In the genomic region with DNA sequence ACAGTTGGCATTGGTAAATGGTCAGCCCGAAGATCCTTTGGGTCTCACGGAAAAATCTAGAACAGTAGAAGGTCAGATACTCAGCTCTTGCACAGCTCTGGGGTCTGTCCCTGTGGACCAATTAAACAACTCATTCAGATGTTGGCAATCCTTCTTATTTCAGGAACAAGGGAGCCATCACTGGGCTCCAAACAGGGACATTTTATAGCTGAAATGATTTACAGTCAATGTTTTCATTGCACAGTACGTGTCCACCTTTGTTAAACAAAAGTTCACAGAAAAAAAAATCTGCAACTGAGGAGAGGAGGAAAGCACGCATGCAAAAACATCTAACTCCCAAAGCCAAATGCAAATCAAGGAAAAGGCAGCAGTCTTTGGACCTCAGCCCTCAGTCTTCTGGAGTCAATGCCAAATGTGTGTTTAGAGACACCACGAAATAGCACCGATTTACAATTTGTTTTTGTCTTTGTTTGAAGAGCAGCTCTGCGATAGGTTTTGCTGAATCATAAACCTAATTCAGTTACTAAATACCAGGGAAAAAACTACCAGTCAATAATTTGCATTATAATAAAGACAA, we compare ENCODE assay signal across 14 mouse cellular contexts.
A peak's percentile ranks its signal among the peaks of the same experiment; 100 is the strongest.
DNase-seq lines count a peak whose midpoint lies in the region; ATAC-seq and TF ChIP-seq lines count a peak whose summit lies in the region.
"Had no signal": no experiment of that assay in that cellular context is flagged by ENCODE, and none has a peak within 500 bp of the region (broad histone marks: within the 10 kb centered on the region; RNA-seq: fewer than 3 reads in every experiment).

No protein-coding gene starts in this region.

- H3K9ac ChIP-seq in midbrain, postnatal 0 days (replicated peaks; ENCODE audit: low read length, poor library complexity, severe bottlenecking): no peak overlapping the region
- H3K9ac ChIP-seq in hindbrain, embryonic 11.5 days (ENCODE audit: low read depth, low read length): no peak overlapping the region
- H3K9ac ChIP-seq: stomach, embryonic 15.5 days had no signal

- no peak overlapping the region for H3K4me3 ChIP-seq in midbrain, postnatal 0 days (ENCODE audit: low read depth, low read length)
- H3K4me3 ChIP-seq in midbrain, embryonic 10.5 days: no peak overlapping the region
- H3K4me3 ChIP-seq in hindbrain, embryonic 11.5 days (ENCODE audit: low read depth, low read length): no peak overlapping the region
- H3K4me3 ChIP-seq: layer of hippocampus, adult 2 months; stomach, embryonic 15.5 days had no signal

- peak; percentile 15 for DNase-seq in gastrocnemius, postnatal 14 days
- no peak for DNase-seq in gastrocnemius, postnatal 10 days
- DNase-seq in midbrain, postnatal 0 days (ENCODE audit: low spot score): peak; percentile 26
- no peak for DNase-seq in midbrain, embryonic 10.5 days (ENCODE audit: low spot score)
- DNase-seq in kidney, postnatal 14 days: peak; percentile 44
- DNase-seq in layer of hippocampus, adult 9-10 months (ENCODE audit: low spot score): no peak
- DNase-seq in hindbrain, embryonic 11.5 days (ENCODE audit: low spot score): no peak
- DNase-seq: adrenal gland, postnatal 14 days; lung, adult 18-20 months; right cerebral cortex, postnatal 4 days; thymus, postnatal 36 days had no signal

- 63% methylated on average over 7 of the region's 7 CpGs for WGBS in midbrain, postnatal 0 days
- 88% methylated on average over 7 of the region's 7 CpGs for WGBS in midbrain, embryonic 10.5 days
- 85% methylated on average over 7 of the region's 7 CpGs for WGBS in hindbrain, embryonic 11.5 days

- no peaks in the 10 kb centered on the region for H3K9me3 ChIP-seq in midbrain, postnatal 0 days (ENCODE audit: low read length)
- H3K9me3 ChIP-seq in midbrain, embryonic 10.5 days (replicated peaks): no peaks in the 10 kb centered on the region
- H3K9me3 ChIP-seq in hindbrain, embryonic 11.5 days (ENCODE audit: control insufficient read depth, low read length): no peaks in the 10 kb centered on the region
- H3K9me3 ChIP-seq: stomach, embryonic 15.5 days had no signal

- no peak overlapping the region for H3K4me2 ChIP-seq in midbrain, postnatal 0 days (ENCODE audit: low read depth, low read length, poor library complexity, severe bottlenecking)
- H3K4me2 ChIP-seq in hindbrain, embryonic 11.5 days (replicated peaks; ENCODE audit: low read depth, low read length): no peak overlapping the region
- H3K4me2 ChIP-seq: stomach, embryonic 15.5 days had no signal

- no peak for ATAC-seq in midbrain, postnatal 0 days (ENCODE audit: low FRiP score)
- no peak for ATAC-seq in hindbrain, embryonic 11.5 days (ENCODE audit: low FRiP score)
- ATAC-seq: CD4-positive, CD25-positive, alpha-beta regulatory T cell, adult 4 months had no signal

- H3K27ac ChIP-seq in midbrain, postnatal 0 days (ENCODE audit: low read depth, low read length): no peak overlapping the region
- no peak overlapping the region for H3K27ac ChIP-seq in midbrain, embryonic 10.5 days (replicated peaks)
- H3K27ac ChIP-seq in hindbrain, embryonic 11.5 days (ENCODE audit: low read depth, low read length): no peak overlapping the region
- H3K27ac ChIP-seq: layer of hippocampus, adult 2 months; stomach, embryonic 15.5 days had no signal

- intact Hi-C loops in gastrocnemius, postnatal 14 days (cut with DNase I; ENCODE audit: low total_unique reads): no loop called here

- H3K36me3 ChIP-seq in midbrain, postnatal 0 days (ENCODE audit: insufficient read depth, low read length): no peaks in the 10 kb centered on the region
- no peaks in the 10 kb centered on the region for H3K36me3 ChIP-seq in midbrain, embryonic 10.5 days
- H3K36me3 ChIP-seq in hindbrain, embryonic 11.5 days (ENCODE audit: control insufficient read depth, insufficient read depth, low read length): no peaks in the 10 kb centered on the region
- H3K36me3 ChIP-seq: stomach, embryonic 15.5 days had no signal

- TF ChIP-seq CTCF in midbrain, postnatal 0 days (IDR thresholded peaks at IDR 0.05): no peak

- H3K4me1 ChIP-seq in midbrain, postnatal 0 days (ENCODE audit: insufficient read depth, low read length): no peaks in the 10 kb centered on the region
- H3K4me1 ChIP-seq in midbrain, embryonic 10.5 days: no peaks in the 10 kb centered on the region
- H3K4me1 ChIP-seq in hindbrain, embryonic 11.5 days (replicated peaks; ENCODE audit: control insufficient read depth, insufficient read depth, low read length): no peaks in the 10 kb centered on the region
- H3K4me1 ChIP-seq: stomach, embryonic 15.5 days had no signal

- H3K27me3 ChIP-seq in midbrain, postnatal 0 days (ENCODE audit: insufficient read depth, low read length): no peaks in the 10 kb centered on the region
- no peaks in the 10 kb centered on the region for H3K27me3 ChIP-seq in midbrain, embryonic 10.5 days (ENCODE audit: low read depth, poor library complexity, severe bottlenecking)
- H3K27me3 ChIP-seq in hindbrain, embryonic 11.5 days (ENCODE audit: control insufficient read depth, insufficient read depth, low read length): no peaks in the 10 kb centered on the region
- H3K27me3 ChIP-seq: stomach, embryonic 15.5 days had no signal

Comparison
In these comparisons a context has a peak if more than half of its experiments do, and no peak if none do; other contexts are left out.
1. DNase-seq: peak in gastrocnemius, postnatal 14 days (single experiment), midbrain, postnatal 0 days (single experiment) and kidney, postnatal 14 days (single experiment); none in gastrocnemius, postnatal 10 days (single experiment), midbrain, embryonic 10.5 days (single experiment), layer of hippocampus, adult 9-10 months (single experiment) and hindbrain, embryonic 11.5 days (single experiment).